Comparison of ENCODE assay signal across 8 mouse cellular contexts in the genomic region with DNA sequence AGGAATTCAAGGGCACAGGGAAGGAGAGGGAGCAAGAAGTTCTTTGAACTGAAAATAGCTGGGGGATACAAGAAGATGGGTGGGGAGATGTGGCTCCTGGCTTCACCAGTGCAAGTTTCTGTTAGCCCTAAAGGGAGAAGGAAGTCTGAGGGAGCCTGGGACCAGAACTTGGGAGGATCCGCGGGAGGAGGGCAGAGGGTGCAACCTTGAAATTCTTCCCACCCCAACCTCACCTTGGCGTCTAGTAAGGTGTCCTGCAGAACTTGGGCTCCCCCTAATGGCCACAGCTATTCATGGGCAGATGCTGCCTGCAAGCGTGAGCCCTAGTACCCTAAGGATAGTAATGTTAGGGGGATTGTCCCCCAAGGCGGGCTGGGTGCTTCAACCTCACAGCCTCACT. TPM values are rescaled to one million over a fixed set of nuclear protein-coding genes. Genes with fewer than 3 reads are reported as not detected.
DNase-seq lines count a peak whose midpoint lies in the region; ATAC-seq and TF ChIP-seq lines count a peak whose summit lies in the region.

No protein-coding gene starts in this region.

- peak; percentile 98 for TF ChIP-seq CTCF in intestine, postnatal 0 days (IDR thresholded peaks at IDR 0.05; ENCODE audit: low read depth)
- peak; percentile 79 for TF ChIP-seq CTCF in midbrain, postnatal 0 days (IDR thresholded peaks at IDR 0.05)

- TF ChIP-seq POLR2A in limb, embryonic 14.5 days (IDR thresholded peaks at IDR 0.05; ENCODE audit: borderline replicate concordance, extremely low read depth, insufficient read depth, insufficient read length), result peak; percentile 11; the same call in 1 of the 2 replicates

- ATAC-seq in intestine, postnatal 0 days, result peak; percentile 26; the same call in 1 of the 2 replicates
- peak; percentile 21; the same call in 1 of the 2 replicates for ATAC-seq in limb, embryonic 14.5 days (ENCODE audit: low FRiP score, low read depth)
- ATAC-seq in midbrain, postnatal 0 days (ENCODE audit: low FRiP score), result no peak

- H3K36me3 ChIP-seq in intestine, postnatal 0 days (ENCODE audit: control insufficient read depth, insufficient read depth), result no peaks in the 10 kb centered on the region
- peaks cover 2% of the 10 kb centered on the region; the same call in 1 of the 2 replicates for H3K36me3 ChIP-seq in limb, embryonic 14.5 days (ENCODE audit: control insufficient read depth, insufficient read depth, low read length)
- peaks cover 14% of the 10 kb centered on the region for H3K36me3 ChIP-seq in midbrain, postnatal 0 days (ENCODE audit: insufficient read depth, low read length)

- no peaks in the 10 kb centered on the region for H3K9me3 ChIP-seq in intestine, postnatal 0 days (ENCODE audit: control insufficient read depth)
- H3K9me3 ChIP-seq in limb, embryonic 14.5 days (ENCODE audit: control insufficient read depth, low read length), result no peaks in the 10 kb centered on the region
- no peaks in the 10 kb centered on the region for H3K9me3 ChIP-seq in midbrain, postnatal 0 days (ENCODE audit: low read length)

- no peak overlapping the region; the same call in 1 of the 2 replicates for H3K9ac ChIP-seq in intestine, postnatal 0 days (ENCODE audit: low read depth, low read length)
- 0 out of 2 replicates have a peak overlapping the region, but pooled peaks have one; percentile 93 for H3K9ac ChIP-seq in limb, embryonic 14.5 days (ENCODE audit: low read depth, low read length, severe bottlenecking)
- no peak overlapping the region for H3K9ac ChIP-seq in midbrain, postnatal 0 days (replicated peaks; ENCODE audit: low read length, poor library complexity, severe bottlenecking)

- no peaks in the 10 kb centered on the region for H3K27me3 ChIP-seq in intestine, postnatal 0 days (replicated peaks; ENCODE audit: control insufficient read depth, insufficient read depth, low read length)
- H3K27me3 ChIP-seq in limb, embryonic 14.5 days (ENCODE audit: control insufficient read depth, insufficient read depth, low read length), result no peaks in the 10 kb centered on the region
- H3K27me3 ChIP-seq in midbrain, postnatal 0 days (ENCODE audit: insufficient read depth, low read length), result no peaks in the 10 kb centered on the region

- 1% methylated on average over 5 of the region's 5 CpGs for WGBS in intestine, postnatal 0 days
- WGBS in limb, embryonic 14.5 days, result 1% methylated on average over 5 of the region's 5 CpGs
- WGBS in midbrain, postnatal 0 days, result 8% methylated on average over 5 of the region's 5 CpGs

- no peak overlapping the region for H3K4me3 ChIP-seq in intestine, postnatal 0 days (ENCODE audit: low read depth, low read length)
- H3K4me3 ChIP-seq in limb, embryonic 14.5 days (replicated peaks; ENCODE audit: low read length), result no peak overlapping the region
- H3K4me3 ChIP-seq in midbrain, postnatal 0 days (ENCODE audit: low read depth, low read length), result no peak overlapping the region

- DNase-seq in 3T3-L1 (ENCODE audit: low read depth, low spot score), result peak; percentile 96
- peak; percentile 76 for DNase-seq in adrenal gland, adult 8-10 months
- peak; percentile 85 for DNase-seq in embryo, embryonic 9.5 days (ENCODE audit: extremely low spot score)
- DNase-seq in heart, adult 11 months, result peak; percentile 97
- DNase-seq in limb, embryonic 14.5 days (ENCODE audit: low spot score), result peak; percentile 85
- peak; percentile 75 for DNase-seq in midbrain, postnatal 0 days (ENCODE audit: low spot score)
- peak; percentile 82 to 92 for DNase-seq in spleen, postnatal 4 days (ENCODE audit: low spot score in 2 of 2)

- no peaks in the 10 kb centered on the region for H3K4me1 ChIP-seq in intestine, postnatal 0 days (replicated peaks; ENCODE audit: control insufficient read depth, insufficient read depth, low read length)
- peaks cover 28% of the 10 kb centered on the region for H3K4me1 ChIP-seq in limb, embryonic 14.5 days (ENCODE audit: control insufficient read depth, insufficient read depth, low read length)
- peaks cover 23% of the 10 kb centered on the region for H3K4me1 ChIP-seq in midbrain, postnatal 0 days (ENCODE audit: insufficient read depth, low read length)

- peak overlapping the region; percentile 83 for H3K4me2 ChIP-seq in intestine, postnatal 0 days (replicated peaks; ENCODE audit: low read depth)
- H3K4me2 ChIP-seq in limb, embryonic 14.5 days (replicated peaks; ENCODE audit: low read depth, low read length, severe bottlenecking), result peak overlapping the region; percentile 72
- no peak overlapping the region for H3K4me2 ChIP-seq in midbrain, postnatal 0 days (ENCODE audit: low read depth, low read length, poor library complexity, severe bottlenecking)

- peak overlapping the region; percentile 50; the same call in 1 of the 2 replicates for H3K27ac ChIP-seq in intestine, postnatal 0 days (ENCODE audit: low read depth, low read length)
- peak overlapping the region; percentile 98 for H3K27ac ChIP-seq in limb, embryonic 14.5 days (replicated peaks; ENCODE audit: low read depth, low read length)
- H3K27ac ChIP-seq in midbrain, postnatal 0 days (ENCODE audit: low read depth, low read length), result peak overlapping the region; percentile 97; the same call in 1 of the 2 replicates

RNA-seq across cellular contexts. Expression of gene Atn1, which starts 2.9 kb away (rescaled TPM):
- 100 to 1,000 TPM in 2 of 4 experiments, 10 to 100 TPM in 2; 68.7 to 111 (median 97.1) TPM for total RNA-seq in adrenal gland, adult 8-10 months (2022)
- 7.6 and 8.4 TPM in 2 replicates for polyA plus RNA-seq in intestine, postnatal 0 days (2015; fragmentation: Nextera tagmentation; extraction: Ambion mirVana)
- 102 and 141 TPM in 2 replicates for polyA plus RNA-seq in limb, embryonic 14.5 days (2012; rRNA removed)
- polyA plus RNA-seq in limb, embryonic 14.5 days (2014; fragmentation: Nextera tagmentation; extraction: Ambion mirVana), result 14.6 and 19.4 TPM in 2 replicates
- total RNA-seq in midbrain, postnatal 0 days (2014; rRNA removed), result 30.7 and 38.0 TPM in 2 replicates
- polyA plus RNA-seq in midbrain, postnatal 0 days (2015; fragmentation: Nextera tagmentation; extraction: Ambion mirVana), result 25.5 and 30.4 TPM in 2 replicates

RNA-seq across cellular contexts. Expression of gene Gm45234, which starts 3.4 kb away (rescaled TPM):
- not detected for total RNA-seq in adrenal gland, adult 8-10 months (2022)
- polyA plus RNA-seq in intestine, postnatal 0 days (2015; fragmentation: Nextera tagmentation; extraction: Ambion mirVana), result not detected in 2 replicates
- polyA plus RNA-seq in limb, embryonic 14.5 days (2012; rRNA removed), result not detected in 2 replicates
- not detected in 2 replicates for polyA plus RNA-seq in limb, embryonic 14.5 days (2014; fragmentation: Nextera tagmentation; extraction: Ambion mirVana)
- total RNA-seq in midbrain, postnatal 0 days (2014; rRNA removed), result not detected in 2 replicates
- not detected in 2 replicates for polyA plus RNA-seq in midbrain, postnatal 0 days (2015; fragmentation: Nextera tagmentation; extraction: Ambion mirVana)

RNA-seq across cellular contexts. Expression of gene Eno2, which starts 10.2 kb away (rescaled TPM):
- 10 to 100 TPM; 23.0 to 74.2 (median 42.8) TPM for total RNA-seq in adrenal gland, adult 8-10 months (2022)
- polyA plus RNA-seq in intestine, postnatal 0 days (2015; fragmentation: Nextera tagmentation; extraction: Ambion mirVana), result 3.5 and 4.6 TPM in 2 replicates
- polyA plus RNA-seq in limb, embryonic 14.5 days (2012; rRNA removed), result 21.7 and 25.3 TPM in 2 replicates
- polyA plus RNA-seq in limb, embryonic 14.5 days (2014; fragmentation: Nextera tagmentation; extraction: Ambion mirVana), result 6.0 and 10.2 TPM in 2 replicates
- total RNA-seq in midbrain, postnatal 0 days (2014; rRNA removed), result 221 and 267 TPM in 2 replicates
- 175 and 189 TPM in 2 replicates for polyA plus RNA-seq in midbrain, postnatal 0 days (2015; fragmentation: Nextera tagmentation; extraction: Ambion mirVana)

RNA-seq across cellular contexts. Expression of gene Grcc10, which starts 18.1 kb away (rescaled TPM):
- total RNA-seq in adrenal gland, adult 8-10 months (2022), result 100 to 1,000 TPM; 348 to 417 (median 368) TPM
- 238 and 259 TPM in 2 replicates for polyA plus RNA-seq in intestine, postnatal 0 days (2015; fragmentation: Nextera tagmentation; extraction: Ambion mirVana)
- 285 and 290 TPM in 2 replicates for polyA plus RNA-seq in limb, embryonic 14.5 days (2012; rRNA removed)
- polyA plus RNA-seq in limb, embryonic 14.5 days (2014; fragmentation: Nextera tagmentation; extraction: Ambion mirVana), result 438 and 458 TPM in 2 replicates
- 244 and 246 TPM in 2 replicates for total RNA-seq in midbrain, postnatal 0 days (2014; rRNA removed)
- 710 and 723 TPM in 2 replicates for polyA plus RNA-seq in midbrain, postnatal 0 days (2015; fragmentation: Nextera tagmentation; extraction: Ambion mirVana)

RNA-seq across cellular contexts. Expression of gene Lrrc23, which starts 20.3 kb away (rescaled TPM):
- 1 to 10 TPM in 2 of 4 experiments, under 1 TPM in 2; 0.52 to 3.6 (median 1.0) TPM for total RNA-seq in adrenal gland, adult 8-10 months (2022)
- polyA plus RNA-seq in intestine, postnatal 0 days (2015; fragmentation: Nextera tagmentation; extraction: Ambion mirVana), result 0.21 TPM in 1 of 2 replicates, not detected in the other
- 1.1 TPM in 2 replicates for polyA plus RNA-seq in limb, embryonic 14.5 days (2012; rRNA removed)
- polyA plus RNA-seq in limb, embryonic 14.5 days (2014; fragmentation: Nextera tagmentation; extraction: Ambion mirVana), result 0.88 and 1.2 TPM in 2 replicates
- total RNA-seq in midbrain, postnatal 0 days (2014; rRNA removed), result 12.7 and 12.8 TPM in 2 replicates
- polyA plus RNA-seq in midbrain, postnatal 0 days (2015; fragmentation: Nextera tagmentation; extraction: Ambion mirVana), result 6.1 and 9.0 TPM in 2 replicates
